ENCODE assay signal across 8 mouse cellular contexts in the genomic region with DNA sequence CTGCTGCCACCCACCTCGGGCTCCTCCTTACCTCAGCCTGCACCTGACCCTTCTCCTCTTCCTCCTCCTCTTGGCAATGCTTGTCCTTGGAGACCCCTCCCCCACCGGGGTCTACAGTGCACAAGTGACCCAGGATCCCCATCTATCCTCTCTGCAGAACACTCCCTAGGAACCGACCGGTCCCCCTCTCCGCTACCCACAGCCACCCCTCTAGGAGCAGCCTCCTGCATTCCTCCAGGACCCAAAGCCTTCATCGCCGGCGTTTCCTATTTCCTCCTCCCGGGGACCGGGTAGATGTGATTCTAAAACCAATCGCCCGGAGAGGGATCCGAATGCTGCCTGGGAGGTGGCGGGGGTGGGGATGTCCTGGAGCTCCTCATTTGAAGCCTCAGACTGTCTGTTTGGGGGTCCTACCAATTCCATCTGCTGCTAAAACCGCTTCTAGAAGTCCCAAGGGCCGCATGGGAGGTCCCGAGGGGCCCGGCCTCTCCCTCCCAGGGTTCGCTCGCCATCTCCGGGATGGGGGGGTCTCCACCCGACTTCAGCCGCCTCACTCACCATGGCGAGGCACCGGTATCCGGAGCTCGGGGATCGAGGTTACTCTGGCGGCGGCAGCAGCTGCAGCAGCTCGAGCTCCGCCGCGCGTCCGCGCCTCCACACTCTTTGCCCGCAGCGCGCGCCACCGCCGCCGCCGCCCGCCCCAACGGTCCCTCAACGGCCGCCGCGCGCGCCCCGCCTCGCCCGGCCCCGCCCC. TPM values are rescaled to one million over a fixed set of nuclear protein-coding genes. Genes with fewer than 3 reads are reported as not detected.
DNase-seq lines count a peak whose midpoint lies in the region; ATAC-seq and TF ChIP-seq lines count a peak whose summit lies in the region.

No protein-coding gene starts in this region.

- no peak for TF ChIP-seq CTCF in gastrocnemius, adult 2 months (IDR thresholded peaks at IDR 0.05)
- no peak for TF ChIP-seq CTCF in heart, postnatal 0 days (IDR thresholded peaks at IDR 0.05; ENCODE audit: low read depth)
- no peak for TF ChIP-seq CTCF in olfactory bulb, adult 2 months (IDR thresholded peaks at IDR 0.05; ENCODE audit: insufficient read depth, low read depth, low read length)

- 0 out of 2 replicates have a peak, but pooled peaks have one; percentile 0 for ATAC-seq in heart, postnatal 0 days (ENCODE audit: insufficient read depth, low read depth)
- no peak for ATAC-seq in limb, embryonic 15.5 days (ENCODE audit: insufficient number of reproducible peaks, low FRiP score, low TSS enrichment, low read depth)

- peak overlapping the region; percentile 96 for H3K27ac ChIP-seq in gastrocnemius, adult 2 months
- peak overlapping the region; percentile 91 for H3K27ac ChIP-seq in heart, postnatal 0 days (ENCODE audit: low read depth)
- peak overlapping the region; percentile 97 for H3K27ac ChIP-seq in limb, embryonic 15.5 days
- peak overlapping the region; percentile 96 for H3K27ac ChIP-seq in olfactory bulb, adult 2 months (ENCODE audit: insufficient read depth, low read depth, low read length)

- peak; percentile 65 for DNase-seq in gastrocnemius, adult 2 months
- DNase-seq in gastrocnemius, adult 18-20 months (ENCODE audit: low spot score) = no peak
- DNase-seq in thymus, adult 18-20 months = peak; percentile 41 to 66
- no peak for DNase-seq in thymus, postnatal 0 days (ENCODE audit: low spot score)
- DNase-seq in heart, postnatal 0 days (ENCODE audit: low spot score) = no peak
- no peak for DNase-seq in B cell, adult 2 months

- H3K9me3 ChIP-seq in heart, postnatal 0 days (replicated peaks; ENCODE audit: control insufficient read depth, low read length) = no peaks in the 10 kb centered on the region
- H3K9me3 ChIP-seq in limb, embryonic 15.5 days = no peaks in the 10 kb centered on the region

- peaks cover 17% of the 10 kb centered on the region for H3K36me3 ChIP-seq in heart, postnatal 0 days (replicated peaks; ENCODE audit: control insufficient read depth, insufficient read depth, low read length)
- peaks cover 13% of the 10 kb centered on the region for H3K36me3 ChIP-seq in limb, embryonic 15.5 days

- no peaks in the 10 kb centered on the region for H3K27me3 ChIP-seq in heart, postnatal 0 days (ENCODE audit: control insufficient read depth, insufficient read depth, low read length)
- H3K27me3 ChIP-seq in limb, embryonic 15.5 days = no peaks in the 10 kb centered on the region

- intact Hi-C loops in gastrocnemius, adult 2 months (cut with DNase I) = no loop called here

- 0% methylated on average over 55 of the region's 57 CpGs for WGBS in heart, postnatal 0 days
- under 1% methylated on average over 57 of the region's 57 CpGs for WGBS in limb, embryonic 15.5 days
- under 1% methylated on average over 55 of the region's 57 CpGs for WGBS in olfactory bulb, adult 2 months

- H3K4me3 ChIP-seq in gastrocnemius, adult 2 months = peak overlapping the region; percentile 99
- peak overlapping the region; percentile 89 for H3K4me3 ChIP-seq in heart, postnatal 0 days (ENCODE audit: low read depth, low read length)
- peak overlapping the region; percentile 76 for H3K4me3 ChIP-seq in limb, embryonic 15.5 days
- peak overlapping the region; percentile 89 for H3K4me3 ChIP-seq in olfactory bulb, adult 2 months (ENCODE audit: insufficient read depth, low read depth, low read length)

- peak; percentile 75 for TF ChIP-seq POLR2A in olfactory bulb, adult 2 months (IDR thresholded peaks at IDR 0.05; ENCODE audit: insufficient read depth, low read depth, low read length)

- no peak for TF ChIP-seq EP300 in heart, postnatal 0 days (IDR thresholded peaks at IDR 0.05; ENCODE audit: low read depth)

- H3K9ac ChIP-seq in heart, postnatal 0 days (replicated peaks; ENCODE audit: low read depth, low read length) = peak overlapping the region; percentile 93
- H3K9ac ChIP-seq in limb, embryonic 15.5 days = peak overlapping the region; percentile 98

- peaks cover 37% of the 10 kb centered on the region for H3K4me1 ChIP-seq in heart, postnatal 0 days (ENCODE audit: control insufficient read depth, insufficient read depth)
- H3K4me1 ChIP-seq in limb, embryonic 15.5 days = peaks cover 45% of the 10 kb centered on the region
- H3K4me1 ChIP-seq in olfactory bulb, adult 2 months (ENCODE audit: control insufficient read depth, insufficient read depth, low read length) = peaks cover 41% of the 10 kb centered on the region

- peak overlapping the region; percentile 99 for H3K4me2 ChIP-seq in heart, postnatal 0 days (ENCODE audit: low read depth, low read length)
- H3K4me2 ChIP-seq in limb, embryonic 15.5 days = peak overlapping the region; percentile 81

RNA-seq across cellular contexts. Expression of a gene that starts 0.5 kb away (rescaled TPM):
- total RNA-seq in gastrocnemius, adult 2 months (2021) = 100 to 1,000 TPM; 290 to 400 TPM
- 100 to 1,000 TPM; 334 to 349 TPM for total RNA-seq in gastrocnemius, adult 18-20 months (2021)
- polyA plus RNA-seq in thymus, postnatal 0 days (2015; fragmentation: Nextera tagmentation; extraction: Ambion mirVana) = 201 and 212 TPM in 2 replicates
- 342 and 417 TPM in 2 replicates for total RNA-seq in heart, postnatal 0 days (2014; rRNA removed; ENCODE audit: low replicate concordance)
- polyA plus RNA-seq in heart, postnatal 0 days (2015; fragmentation: Nextera tagmentation; extraction: Ambion mirVana) = 101 and 107 TPM in 2 replicates
- polyA plus RNA-seq in limb, embryonic 15.5 days (2015; fragmentation: Nextera tagmentation; extraction: Ambion mirVana) = 85.8 and 99.4 TPM in 2 replicates
- polyA plus RNA-seq in olfactory bulb, adult 2 months (2012; ENCODE audit: insufficient read depth, insufficient read length, low replicate concordance, missing spikeins) = 1,020 and 1,388 TPM in 2 replicates

RNA-seq across cellular contexts. Expression of a gene that starts 17.2 kb away (rescaled TPM):
- total RNA-seq in gastrocnemius, adult 2 months (2021) = under 1 TPM; 0.67 to 0.79 TPM
- 1 to 10 TPM in 1 of 2 experiments, under 1 TPM in 1; 0.39 to 2.2 TPM for total RNA-seq in gastrocnemius, adult 18-20 months (2021)
- 1.9 and 2.6 TPM in 2 replicates for polyA plus RNA-seq in thymus, postnatal 0 days (2015; fragmentation: Nextera tagmentation; extraction: Ambion mirVana)
- total RNA-seq in heart, postnatal 0 days (2014; rRNA removed; ENCODE audit: low replicate concordance) = 0.58 and 2.3 TPM in 2 replicates
- polyA plus RNA-seq in heart, postnatal 0 days (2015; fragmentation: Nextera tagmentation; extraction: Ambion mirVana) = 1.1 and 1.2 TPM in 2 replicates
- 4.0 and 5.1 TPM in 2 replicates for polyA plus RNA-seq in limb, embryonic 15.5 days (2015; fragmentation: Nextera tagmentation; extraction: Ambion mirVana)
- polyA plus RNA-seq in olfactory bulb, adult 2 months (2012; ENCODE audit: insufficient read depth, insufficient read length, low replicate concordance, missing spikeins) = not detected in 2 replicates

RNA-seq across cellular contexts. Expression of a gene that starts 21.0 kb away (rescaled TPM):
- under 1 TPM; 0.74 to 0.86 TPM for total RNA-seq in gastrocnemius, adult 2 months (2021)
- under 1 TPM; 0.50 to 0.64 TPM for total RNA-seq in gastrocnemius, adult 18-20 months (2021)
- polyA plus RNA-seq in thymus, postnatal 0 days (2015; fragmentation: Nextera tagmentation; extraction: Ambion mirVana) = 5.1 and 6.4 TPM in 2 replicates
- total RNA-seq in heart, postnatal 0 days (2014; rRNA removed; ENCODE audit: low replicate concordance) = 2.9 and 4.0 TPM in 2 replicates
- 3.0 and 3.4 TPM in 2 replicates for polyA plus RNA-seq in heart, postnatal 0 days (2015; fragmentation: Nextera tagmentation; extraction: Ambion mirVana)
- polyA plus RNA-seq in limb, embryonic 15.5 days (2015; fragmentation: Nextera tagmentation; extraction: Ambion mirVana) = 20.2 and 31.1 TPM in 2 replicates
- not detected in 2 replicates for polyA plus RNA-seq in olfactory bulb, adult 2 months (2012; ENCODE audit: insufficient read depth, insufficient read length, low replicate concordance, missing spikeins)

RNA-seq across cellular contexts. Expression of a gene that starts 31.9 kb away (rescaled TPM):
- total RNA-seq in gastrocnemius, adult 2 months (2021) = not detected
- total RNA-seq in gastrocnemius, adult 18-20 months (2021) = under 1 TPM; 0.37 to 0.71 TPM
- polyA plus RNA-seq in thymus, postnatal 0 days (2015; fragmentation: Nextera tagmentation; extraction: Ambion mirVana) = 0.44 and 0.85 TPM in 2 replicates
- total RNA-seq in heart, postnatal 0 days (2014; rRNA removed; ENCODE audit: low replicate concordance) = 0.27 and 4.0 TPM in 2 replicates
- polyA plus RNA-seq in heart, postnatal 0 days (2015; fragmentation: Nextera tagmentation; extraction: Ambion mirVana) = 1.7 and 2.5 TPM in 2 replicates
- polyA plus RNA-seq in limb, embryonic 15.5 days (2015; fragmentation: Nextera tagmentation; extraction: Ambion mirVana) = 11.8 and 15.0 TPM in 2 replicates
- polyA plus RNA-seq in olfactory bulb, adult 2 months (2012; ENCODE audit: insufficient read depth, insufficient read length, low replicate concordance, missing spikeins) = not detected in 2 replicates

RNA-seq across cellular contexts. Expression of a gene that starts 36.0 kb away (rescaled TPM):
- not detected for total RNA-seq in gastrocnemius, adult 2 months (2021)
- total RNA-seq in gastrocnemius, adult 18-20 months (2021) = not detected
- polyA plus RNA-seq in thymus, postnatal 0 days (2015; fragmentation: Nextera tagmentation; extraction: Ambion mirVana) = 0.04 TPM in 2 replicates
- 0.08 TPM in 1 of 2 replicates, not detected in the other for total RNA-seq in heart, postnatal 0 days (2014; rRNA removed; ENCODE audit: low replicate concordance)
- 0.04 TPM in 2 replicates for polyA plus RNA-seq in heart, postnatal 0 days (2015; fragmentation: Nextera tagmentation; extraction: Ambion mirVana)
- polyA plus RNA-seq in limb, embryonic 15.5 days (2015; fragmentation: Nextera tagmentation; extraction: Ambion mirVana) = 0.33 and 0.50 TPM in 2 replicates
- polyA plus RNA-seq in olfactory bulb, adult 2 months (2012; ENCODE audit: insufficient read depth, insufficient read length, low replicate concordance, missing spikeins) = not detected in 2 replicates

Comparison
In these comparisons a context has a peak if more than half of its experiments do, and no peak if none do; other contexts are left out.
1. DNase-seq: peak in gastrocnemius, adult 2 months (single experiment) and thymus, adult 18-20 months (2 of 2); none in gastrocnemius, adult 18-20 months (single experiment), thymus, postnatal 0 days (single experiment), heart, postnatal 0 days (single experiment) and B cell, adult 2 months (0 of 2).
2. Peak in every context shown above with its lines, with median percentiles within 50 percentile points of each other: H3K27ac ChIP-seq and H3K4me3 ChIP-seq.